Mouse (Mus musculus) spleen, adult 2 months (tissue): ENCODE measurements at regions not wholly inside any gene's neighbourhood (a gene's known extent, or its start where the extent isn't known, plus 50 kb on each side); places are given as distances from the start of the nearest gene placed in this dataset.

ENCODE experiments used
- DNase-seq, 2 experiments: peaks; one replicate each; pipeline versions ENCODE4 v3.0.0 to v3.0.0-alpha.2; 2012 to 2021; ENCODE audit warnings: low spot score in 2 of 2, low read depth in 1 of 2
- H3K27ac ChIP-seq: fragments of 200-500 bp; 2 replicates; pipeline ENCODE4 v1.5.1; 2012; ENCODE audit warnings: low read length, inconsistent platforms; ENCODE audit not compliant: insufficient read depth
- H3K27me3 ChIP-seq: fragments of 200-500 bp; 2 replicates; pipeline ENCODE4 v1.6.1; 2012; ENCODE audit warnings: mild to moderate bottlenecking, moderate library complexity, low read length, inconsistent platforms; ENCODE audit not compliant: control insufficient read depth, insufficient read depth
- H3K36me3 ChIP-seq: fragments of 200-500 bp; 2 replicates; pipeline ENCODE4 v1.6.1; 2012; ENCODE audit warnings: mild to moderate bottlenecking, low read length, inconsistent platforms; ENCODE audit not compliant: control insufficient read depth, insufficient read depth
- H3K4me1 ChIP-seq: fragments of 200-500 bp; 2 replicates; pipeline ENCODE4 v1.6.1; 2011; ENCODE audit warnings: inconsistent platforms; ENCODE audit not compliant: control insufficient read depth, insufficient read depth, insufficient read length
- H3K4me3 ChIP-seq: fragments of 200-500 bp; 2 replicates; pipeline ENCODE4 v1.5.1; 2011; ENCODE audit warnings: mild to moderate bottlenecking, inconsistent platforms; ENCODE audit not compliant: insufficient read depth, insufficient read length; ENCODE audit errors: extremely low read depth
- CTCF ChIP-seq: fragments of 200-500 bp; IDR thresholded peaks from 2 replicates; pipeline ENCODE4 v1.5.1; 2011; ENCODE audit warnings: mild to moderate bottlenecking, inconsistent platforms; ENCODE audit not compliant: insufficient read depth, insufficient read length, insufficient replicate concordance; ENCODE audit errors: extremely low read depth
- POLR2A ChIP-seq: fragments of 200-500 bp; IDR thresholded peaks from 2 replicates; pipeline ENCODE4 v1.6.1; 2011; ENCODE audit warnings: low read depth, low read length, inconsistent platforms
- WGBS: fragments of 180-500 bp; shearing (Covaris S2); methylation state at CpG from one replicate; pipeline ENCODE4 v1.1.7; 2018; 5-methylcytosine and 5-hydroxymethylcytosine counted together

DNA sequence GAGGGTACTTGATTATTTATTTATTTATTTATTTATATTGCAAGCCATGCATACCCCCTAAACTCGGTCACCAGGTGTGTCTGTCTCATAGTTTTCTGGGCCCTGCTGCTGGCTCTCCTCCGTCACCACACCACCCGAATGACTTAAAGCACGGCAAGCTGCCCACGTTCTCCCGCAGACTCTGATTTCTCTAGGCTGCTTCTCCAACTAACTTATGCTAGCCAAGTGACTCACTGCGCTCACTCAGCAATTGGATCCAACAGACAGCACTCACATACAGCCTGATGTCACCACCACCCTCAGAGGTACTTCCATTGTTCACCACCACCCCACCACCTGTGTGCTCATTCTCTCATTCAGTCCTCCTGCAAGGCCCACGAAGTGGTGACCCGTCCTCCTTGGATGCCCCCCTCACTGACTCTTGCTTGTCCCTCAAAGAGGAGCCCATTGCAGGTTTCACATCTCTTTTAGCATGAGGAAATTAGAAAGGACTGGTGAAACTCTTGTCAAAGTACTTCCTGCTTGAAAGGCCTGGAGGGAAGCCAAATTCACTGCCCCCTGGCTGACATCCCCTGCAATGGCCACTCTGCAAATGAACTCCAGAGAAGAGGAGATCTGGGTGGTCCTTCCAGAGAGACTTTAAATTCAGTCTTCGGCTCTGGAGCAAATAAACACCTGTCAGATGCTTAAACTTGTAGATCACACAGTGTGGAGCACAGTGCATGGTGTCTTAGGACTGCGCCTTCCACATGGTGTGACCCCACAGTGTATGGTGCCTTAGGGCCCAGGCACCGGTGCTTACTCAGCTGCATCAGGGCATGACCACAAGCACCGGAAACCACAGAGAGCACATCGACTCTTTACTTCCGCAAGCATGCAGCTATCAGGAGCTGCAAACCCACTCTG lies 262.8 kb downstream of the Cxcl12 start:
- no peaks in the 10 kb centered on the region for H3K27me3 ChIP-seq
- H3K27ac ChIP-seq, result no peak overlapping the region
- WGBS, result 44% methylated on average over 15 of the region's 15 CpGs
- H3K4me1 ChIP-seq, result peaks cover 18% of the 10 kb centered on the region; the same call in 1 of the 2 replicates
- TF ChIP-seq CTCF, result no peak; the same call in 1 of the 2 replicates
- no peak for TF ChIP-seq POLR2A
- H3K4me3 ChIP-seq, result no peak overlapping the region
- peak; percentile 60 to 77 for DNase-seq
- H3K36me3 ChIP-seq, result no peaks in the 10 kb centered on the region

DNA sequence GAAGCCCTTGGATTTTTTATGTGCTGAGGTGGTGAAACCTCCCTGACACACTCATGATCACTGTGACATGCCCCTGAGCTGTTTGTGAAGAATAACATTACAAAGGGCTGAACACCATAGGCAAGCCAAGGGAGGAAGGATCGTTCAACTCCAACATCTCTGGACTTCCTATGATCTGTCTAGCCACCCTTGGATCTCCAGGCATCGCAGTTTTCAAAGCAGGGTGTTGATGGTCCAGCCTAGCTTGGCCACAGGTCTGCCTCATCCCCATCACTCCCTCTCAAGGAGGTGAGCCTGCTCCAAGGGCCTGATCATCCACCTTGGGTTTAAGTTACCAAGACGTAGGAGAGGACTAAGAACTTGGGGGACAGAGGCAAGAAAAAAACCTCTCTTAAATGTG lies 268.5 kb downstream of the Cxcl12 start:
- TF ChIP-seq CTCF, result no peak
- TF ChIP-seq POLR2A, result no peak
- DNase-seq, result no peak
- peaks cover 8% of the 10 kb centered on the region; the same call in 1 of the 2 replicates for H3K4me1 ChIP-seq
- no peak overlapping the region for H3K4me3 ChIP-seq
- H3K27ac ChIP-seq, result no peak overlapping the region
- H3K27me3 ChIP-seq, result no peaks in the 10 kb centered on the region
- no peaks in the 10 kb centered on the region for H3K36me3 ChIP-seq
- WGBS, result 91% methylated on average over 3 of the region's 3 CpGs

DNA sequence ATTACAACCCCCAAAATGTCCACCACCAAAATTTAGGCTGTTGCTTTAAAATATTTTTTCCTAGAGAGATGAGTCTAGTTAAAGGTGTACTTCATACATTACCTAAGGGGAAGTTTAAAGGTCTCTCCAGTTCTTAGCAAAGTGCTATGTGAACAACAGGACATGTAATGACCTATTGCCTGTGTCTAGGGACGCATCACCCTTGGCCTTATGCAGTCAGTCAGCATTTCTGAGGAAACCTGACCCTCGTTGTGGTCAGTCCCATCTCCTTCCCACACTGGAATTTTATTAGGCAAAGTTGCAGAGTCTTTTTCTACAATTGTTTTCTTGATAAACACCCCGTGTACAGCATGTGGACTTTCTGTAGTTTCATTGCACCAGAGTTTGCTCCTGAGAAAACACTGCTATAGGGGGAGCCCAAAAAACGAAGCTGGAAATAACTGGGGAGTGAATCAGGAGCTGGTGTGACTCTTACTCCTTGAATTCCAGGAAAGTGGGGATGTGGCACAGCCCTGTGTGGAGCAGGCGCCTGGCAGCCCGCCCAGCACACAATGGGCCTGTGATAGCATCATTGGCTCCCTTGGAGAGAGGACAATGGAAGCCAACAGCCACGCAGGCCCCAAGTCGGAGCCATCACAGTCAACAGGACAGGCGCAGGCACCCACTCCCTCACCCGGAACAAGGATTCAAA lies 269.2 kb downstream of the Cxcl12 start:
- Histone ChIP-seq H3K4me1 (peaks cover 2% of the 10 kb centered on the region; the same call in 1 of the 2 replicates), H3K27ac (no peak overlapping the region), H3K36me3 (no peaks in the 10 kb centered on the region), H3K27me3 (no peaks in the 10 kb centered on the region), H3K4me3 (no peak overlapping the region)
- DNase-seq, result no peak
- 86% methylated on average over 10 of the region's 10 CpGs for WGBS
- TF ChIP-seq CTCF, result no peak
- TF ChIP-seq POLR2A, result no peak

DNA sequence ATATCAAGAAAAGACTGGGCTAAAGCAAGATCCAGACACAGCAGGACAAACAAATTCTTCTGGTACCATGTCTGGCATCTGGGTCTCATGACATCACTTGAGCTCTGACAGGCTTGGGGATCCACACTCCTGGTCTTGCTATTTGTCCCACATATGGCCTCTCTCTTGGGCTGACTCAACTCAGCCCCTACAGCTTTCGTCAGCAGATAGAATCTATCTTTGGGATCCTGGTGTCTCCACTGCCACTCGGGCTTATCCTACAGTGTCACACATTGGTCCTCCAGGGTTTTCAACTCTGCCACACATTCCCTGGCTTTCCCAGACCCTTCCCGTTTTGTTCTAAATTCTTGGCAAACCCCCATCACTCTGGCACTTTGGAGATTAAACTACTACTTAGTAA lies 280.3 kb downstream of the Cxcl12 start:
- WGBS, result 93% methylated on average over 3 of the region's 3 CpGs
- Histone ChIP-seq H3K27ac (no peak overlapping the region), H3K27me3 (no peaks in the 10 kb centered on the region), H3K4me3 (no peak overlapping the region), H3K36me3 (no peaks in the 10 kb centered on the region), H3K4me1 (no peaks in the 10 kb centered on the region)
- DNase-seq, result no peak
- TF ChIP-seq POLR2A (no peak), CTCF (no peak)

DNA sequence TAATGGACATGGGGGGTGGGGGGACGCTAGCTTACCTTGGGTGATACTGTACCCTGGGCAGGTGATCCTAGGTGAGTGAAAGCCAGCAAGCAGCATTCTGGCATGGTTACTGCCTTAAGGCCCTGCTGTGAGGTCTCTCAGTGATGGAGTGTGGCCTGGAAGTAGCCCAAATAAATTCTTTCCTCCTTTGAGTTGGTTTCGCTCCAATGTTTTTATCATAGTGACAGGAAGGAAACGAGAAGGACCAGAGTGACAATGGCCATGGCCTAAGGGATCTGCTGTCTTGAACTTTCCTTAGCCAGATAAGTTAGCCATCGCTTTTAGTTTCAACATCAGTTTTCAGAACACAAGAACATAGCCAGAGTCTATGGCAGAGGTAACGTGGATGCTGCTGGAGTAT lies 282.7 kb downstream of the Cxcl12 start:
- no peak overlapping the region for H3K4me3 ChIP-seq
- no peak for TF ChIP-seq CTCF
- no peak for TF ChIP-seq POLR2A
- WGBS, result 82% methylated on average over 5 of the region's 5 CpGs
- H3K27ac ChIP-seq, result no peak overlapping the region
- H3K4me1 ChIP-seq, result no peaks in the 10 kb centered on the region
- H3K27me3 ChIP-seq, result no peaks in the 10 kb centered on the region
- no peak for DNase-seq
- no peaks in the 10 kb centered on the region for H3K36me3 ChIP-seq

DNA sequence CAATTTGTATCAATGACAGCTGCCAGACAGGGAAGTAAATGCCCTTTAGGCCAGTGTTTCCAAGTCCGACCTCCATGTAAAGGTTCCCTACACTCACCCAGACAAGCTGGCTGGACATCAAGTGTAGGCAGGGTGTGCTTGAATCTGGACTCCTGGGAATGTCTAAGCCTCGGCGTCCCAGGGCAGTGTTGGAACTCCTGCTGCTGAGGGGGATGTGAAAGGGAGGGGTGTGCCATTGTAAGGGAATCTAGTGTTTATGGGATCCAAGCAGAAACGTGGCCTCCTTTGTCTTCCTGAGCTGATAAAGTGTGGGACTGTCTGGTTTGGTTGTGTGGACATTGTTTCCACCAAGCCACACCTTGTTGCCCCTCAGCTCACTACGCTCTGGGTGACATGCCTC lies 291.9 kb downstream of the Cxcl12 start:
- TF ChIP-seq POLR2A (no peak), CTCF (no peak)
- WGBS, result 75% methylated on average over 5 of the region's 5 CpGs
- Histone ChIP-seq H3K4me1 (no peaks in the 10 kb centered on the region), H3K27ac (no peak overlapping the region), H3K36me3 (no peaks in the 10 kb centered on the region), H3K27me3 (no peaks in the 10 kb centered on the region), H3K4me3 (no peak overlapping the region)
- DNase-seq, result no peak
